Mouse (Mus musculus) neural tube, embryonic 14.5 days (tissue): Measurements from ENCODE around the gene Mre11a. TPM values are rescaled to one million over a fixed set of nuclear protein-coding genes. Genes with fewer than 3 reads are reported as not detected.

Experiments
- ATAC-seq: fragments of 200-750 bp; cut with Nextera tagmentation; 2 replicates; pipeline ENCODE4 v1.8.0; 2017; ENCODE audit warnings: low read depth, mild to moderate bottlenecking, moderate TSS enrichment, moderate library complexity
- H3K27ac ChIP-seq: fragments of 300-500 bp; sonication (generic); 2 replicates; pipeline ENCODE4 v1.5.1; 2014; ENCODE audit warnings: low read depth, mild to moderate bottlenecking, control low read depth, low read length, moderate library complexity, mixed read lengths
- H3K27me3 ChIP-seq: fragments of 300-500 bp; sonication (generic); 2 replicates; pipeline ENCODE4 v1.6.1; 2014; ENCODE audit warnings: low read length; ENCODE audit not compliant: control insufficient read depth, insufficient read depth
- H3K36me3 ChIP-seq: fragments of 300-500 bp; sonication (generic); 2 replicates; pipeline ENCODE4 v1.6.1; 2014; ENCODE audit warnings: low read length, mixed read lengths; ENCODE audit not compliant: control insufficient read depth, insufficient read depth
- H3K4me1 ChIP-seq: fragments of 300-500 bp; sonication (generic); 2 replicates; pipeline ENCODE4 v1.6.1; 2014; ENCODE audit warnings: low read length; ENCODE audit not compliant: control insufficient read depth, insufficient read depth
- H3K4me2 ChIP-seq: fragments of 300-500 bp; sonication (generic); 2 replicates; pipeline ENCODE4 v1.6.1; 2014; ENCODE audit warnings: mild to moderate bottlenecking, low read depth, low read length, control low read depth
- H3K4me3 ChIP-seq: fragments of 300-500 bp; sonication (generic); 2 replicates; pipeline ENCODE4 v1.5.1; 2014; ENCODE audit warnings: low read depth, low read length, control low read depth, mixed read lengths
- H3K9ac ChIP-seq: fragments of 300-500 bp; sonication (generic); replicated peaks from 2 replicates; pipeline ENCODE4 v1.6.1; 2014; ENCODE audit warnings: low read depth, mild to moderate bottlenecking, control low read depth, low read length, mixed read lengths
- H3K9me3 ChIP-seq: fragments of 300-500 bp; sonication (generic); 2 replicates; pipeline ENCODE4 v1.6.1; 2016; ENCODE audit warnings: low read length; ENCODE audit not compliant: control insufficient read depth
- WGBS: fragments of 180-500 bp; shearing (Covaris S2); extraction: QIAGEN DNeasy Blood & Tissue Kit; methylation state at CpG from one replicate; pipeline ENCODE4 v1.1.7; 2014; 5-methylcytosine and 5-hydroxymethylcytosine counted together
- polyA plus RNA-seq: library from polyadenylated mRNA; unstranded; fragments of >200 nt; fragmentation: Nextera tagmentation; extraction: Ambion mirVana; gene quantifications from 2 replicates; pipeline ENCODE4 v1.2.1, GENCODE M21; 2014

Mre11a gene
- polyA plus RNA-seq, 1 experiment from 2014 or later: 15.6 TPM

DNA sequence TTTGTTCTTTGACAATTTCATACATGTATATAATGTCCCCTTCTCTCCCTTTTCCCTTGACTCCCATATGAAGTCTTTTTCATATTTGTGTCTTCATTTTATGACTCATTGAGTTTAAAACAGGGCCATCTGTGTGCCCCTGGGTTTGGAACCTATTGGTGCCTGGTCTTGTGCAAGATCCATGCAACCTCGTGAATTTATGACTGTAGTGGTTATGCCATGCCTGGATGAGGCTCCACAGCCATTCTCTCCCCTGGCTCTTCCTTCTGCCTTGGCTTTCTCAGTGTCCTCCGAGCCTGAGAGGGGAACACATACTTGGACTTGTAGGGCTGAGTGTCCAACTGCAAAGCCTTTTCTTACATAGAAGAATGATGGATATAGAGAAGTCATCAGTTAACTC, 21.3 kb downstream of the Mre11a start:
- H3K9ac ChIP-seq: no peak overlapping the region
- no peak overlapping the region for H3K4me3 ChIP-seq
- H3K36me3 ChIP-seq: peaks cover 30% of the 10 kb centered on the region
- no peak for ATAC-seq
- H3K4me1 ChIP-seq: no peaks in the 10 kb centered on the region
- no peak overlapping the region for H3K4me2 ChIP-seq
- no peak overlapping the region for H3K27ac ChIP-seq
- H3K9me3 ChIP-seq: no peaks in the 10 kb centered on the region
- WGBS: 85% methylated on average over 2 of the region's 2 CpGs
- H3K27me3 ChIP-seq: no peaks in the 10 kb centered on the region

DNA sequence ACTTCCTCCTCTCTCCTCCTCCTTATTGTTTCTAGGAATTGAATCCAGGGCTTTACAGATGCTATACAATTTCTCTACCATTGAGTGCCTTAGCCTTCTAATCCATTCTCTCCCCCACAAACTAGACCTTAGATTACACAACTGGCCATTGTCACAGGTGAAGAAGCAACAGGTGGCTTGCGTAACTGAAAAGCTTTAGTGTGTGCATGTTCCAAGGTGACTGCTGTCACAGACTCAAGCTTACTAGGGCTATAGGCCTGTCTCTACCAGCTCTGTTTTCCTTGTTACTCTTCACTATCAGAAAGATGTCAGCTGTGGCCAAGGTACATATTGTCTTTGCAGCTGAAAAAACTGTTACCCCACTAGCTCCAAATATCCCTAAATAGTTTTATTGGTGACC, 22.3 kb downstream of the Mre11a start:
- WGBS: 100% methylated on average over 1 of the region's 1 CpGs
- H3K27me3 ChIP-seq: no peaks in the 10 kb centered on the region
- no peak overlapping the region for H3K4me3 ChIP-seq
- H3K4me2 ChIP-seq: no peak overlapping the region
- H3K27ac ChIP-seq: no peak overlapping the region
- H3K4me1 ChIP-seq: no peaks in the 10 kb centered on the region
- peaks cover 30% of the 10 kb centered on the region for H3K36me3 ChIP-seq
- no peak for ATAC-seq
- no peak overlapping the region for H3K9ac ChIP-seq
- no peaks in the 10 kb centered on the region for H3K9me3 ChIP-seq

DNA sequence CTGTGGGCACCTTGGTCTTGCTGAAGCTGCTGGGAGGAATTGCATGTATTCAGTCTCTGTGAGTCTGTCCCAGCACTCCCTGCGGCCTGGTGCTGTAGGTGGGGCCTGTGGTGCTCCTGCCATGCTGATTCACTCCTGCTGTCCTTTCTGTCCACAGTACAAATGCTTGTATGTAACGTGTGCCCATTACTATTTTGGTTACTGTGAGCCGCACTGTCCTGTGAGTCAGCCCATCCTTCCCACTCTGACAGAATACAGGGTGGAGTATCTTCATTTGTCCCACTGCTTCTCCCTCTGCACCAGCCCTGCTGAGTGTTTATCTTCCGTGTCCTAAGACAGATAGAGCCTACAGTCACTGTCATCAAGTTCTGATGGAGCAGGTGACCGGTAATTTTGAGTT, 25.7 kb downstream of the Mre11a start:
- no peak overlapping the region for H3K27ac ChIP-seq
- no peak overlapping the region for H3K9ac ChIP-seq
- no peaks in the 10 kb centered on the region for H3K27me3 ChIP-seq
- H3K4me1 ChIP-seq: no peaks in the 10 kb centered on the region
- H3K9me3 ChIP-seq: no peaks in the 10 kb centered on the region
- 96% methylated on average over 5 of the region's 5 CpGs for WGBS
- no peak for ATAC-seq
- H3K36me3 ChIP-seq: peaks cover 24% of the 10 kb centered on the region; the same call in 1 of the 2 replicates
- H3K4me3 ChIP-seq: no peak overlapping the region
- no peak overlapping the region for H3K4me2 ChIP-seq

DNA sequence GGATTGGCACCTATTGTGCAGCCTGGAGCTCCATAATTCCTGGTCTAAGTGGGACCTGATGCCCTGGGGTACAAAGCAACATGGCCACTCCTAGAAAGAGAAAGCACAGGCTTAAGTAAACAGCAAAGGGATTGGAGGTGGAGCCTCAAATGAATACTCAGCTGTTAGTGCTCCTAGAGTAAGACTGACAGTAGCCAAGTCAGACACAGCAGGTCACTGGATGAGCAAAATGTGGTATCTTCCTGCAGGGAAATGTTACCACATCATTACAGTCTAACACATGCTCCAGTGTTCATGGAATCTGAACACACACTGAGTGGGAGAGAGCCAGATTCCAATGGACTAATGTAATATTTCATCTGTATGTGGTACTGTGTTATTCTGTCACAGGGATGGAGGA, 36.9 kb downstream of the Mre11a start:
- H3K27me3 ChIP-seq: no peaks in the 10 kb centered on the region
- H3K4me3 ChIP-seq: no peak overlapping the region
- no peak for ATAC-seq
- H3K4me2 ChIP-seq: no peak overlapping the region
- no peak overlapping the region for H3K27ac ChIP-seq
- H3K4me1 ChIP-seq: no peaks in the 10 kb centered on the region
- H3K9ac ChIP-seq: no peak overlapping the region
- peaks cover 21% of the 10 kb centered on the region for H3K36me3 ChIP-seq
- no peaks in the 10 kb centered on the region for H3K9me3 ChIP-seq

DNA sequence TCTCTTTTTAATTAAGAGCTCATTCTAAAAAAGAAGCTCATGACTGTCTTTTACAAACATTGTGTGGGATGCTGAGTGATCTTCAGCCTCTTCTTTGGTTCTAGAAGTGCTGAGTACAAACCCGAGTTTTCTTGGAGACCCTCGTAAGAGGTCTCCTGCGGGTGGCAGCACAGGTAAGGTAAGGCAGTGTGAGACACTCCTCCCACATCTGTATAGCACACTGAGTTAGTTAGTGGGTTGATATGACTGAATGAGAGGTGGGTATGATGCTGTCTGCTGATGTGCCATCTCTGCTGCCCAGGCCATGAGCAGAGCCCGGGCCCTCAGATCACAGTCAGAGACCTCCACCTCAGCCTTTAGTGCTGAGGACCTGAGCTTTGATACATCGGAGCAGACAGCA, 40.4 kb downstream of the Mre11a start:
- no peak overlapping the region for H3K4me2 ChIP-seq
- H3K4me3 ChIP-seq: no peak overlapping the region
- no peak overlapping the region for H3K9ac ChIP-seq
- WGBS: 90% methylated on average over 5 of the region's 5 CpGs
- H3K9me3 ChIP-seq: no peaks in the 10 kb centered on the region
- H3K27me3 ChIP-seq: no peaks in the 10 kb centered on the region
- 0 out of 2 replicates have a peak, but pooled peaks cover 9% of the 10 kb centered on the region for H3K36me3 ChIP-seq
- no peaks in the 10 kb centered on the region for H3K4me1 ChIP-seq
- no peak overlapping the region for H3K27ac ChIP-seq
- ATAC-seq: peak; percentile 54; the same call in 1 of the 2 replicates

DNA sequence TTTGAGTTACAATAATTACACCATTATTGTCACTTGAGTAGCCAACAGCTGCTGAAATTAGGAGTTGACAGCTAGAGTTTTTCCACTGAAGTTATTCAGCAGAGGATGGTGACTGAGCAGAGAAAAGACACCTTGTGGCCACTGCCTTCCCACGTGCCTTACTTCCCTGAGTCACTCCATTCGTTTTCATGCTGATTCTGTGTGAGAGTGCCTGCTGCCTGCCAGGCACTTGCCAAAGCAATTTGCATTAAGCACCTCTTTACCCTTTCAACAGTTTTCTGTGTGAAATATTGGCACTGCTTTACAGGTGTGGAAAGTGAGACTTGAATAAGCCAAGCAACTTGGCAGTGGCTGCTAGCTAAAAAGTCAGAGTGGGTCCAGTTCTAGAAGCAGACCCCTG, 43.4 kb downstream of the Mre11a start:
- no peaks in the 10 kb centered on the region for H3K9me3 ChIP-seq
- 73% methylated on average over 2 of the region's 2 CpGs for WGBS
- H3K4me3 ChIP-seq: no peak overlapping the region
- no peak overlapping the region for H3K4me2 ChIP-seq
- ATAC-seq: no peak
- H3K9ac ChIP-seq: no peak overlapping the region
- H3K4me1 ChIP-seq: no peaks in the 10 kb centered on the region
- no peak overlapping the region for H3K27ac ChIP-seq
- H3K36me3 ChIP-seq: 0 out of 2 replicates have a peak, but pooled peaks cover 9% of the 10 kb centered on the region
- H3K27me3 ChIP-seq: no peaks in the 10 kb centered on the region

DNA sequence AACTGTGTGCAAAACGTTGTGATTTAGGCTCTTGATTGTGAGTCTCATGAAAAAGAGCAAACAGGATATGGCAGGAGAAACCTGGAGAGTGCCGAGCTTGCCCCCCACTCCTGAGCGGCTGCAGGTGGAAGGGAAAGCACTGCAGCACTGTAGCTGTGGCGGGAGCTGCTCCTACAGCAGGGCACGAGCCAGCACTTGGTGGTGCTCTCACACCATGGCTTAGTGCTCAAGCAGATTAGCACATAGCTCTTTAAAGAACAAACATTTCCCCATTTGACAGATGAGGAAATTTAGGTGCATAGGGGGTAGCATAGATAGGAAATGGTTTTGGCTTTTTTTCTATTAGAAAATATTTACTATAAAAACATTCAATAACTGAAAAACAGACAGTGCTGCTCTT, 47.6 kb downstream of the Mre11a start:
- no peak overlapping the region for H3K9ac ChIP-seq
- no peak overlapping the region for H3K4me3 ChIP-seq
- no peak overlapping the region for H3K4me2 ChIP-seq
- WGBS: 90% methylated on average over 5 of the region's 5 CpGs
- H3K27ac ChIP-seq: no peak overlapping the region
- H3K4me1 ChIP-seq: no peaks in the 10 kb centered on the region
- H3K36me3 ChIP-seq: peaks cover 18% of the 10 kb centered on the region
- no peaks in the 10 kb centered on the region for H3K9me3 ChIP-seq
- H3K27me3 ChIP-seq: no peaks in the 10 kb centered on the region
- no peak for ATAC-seq

DNA sequence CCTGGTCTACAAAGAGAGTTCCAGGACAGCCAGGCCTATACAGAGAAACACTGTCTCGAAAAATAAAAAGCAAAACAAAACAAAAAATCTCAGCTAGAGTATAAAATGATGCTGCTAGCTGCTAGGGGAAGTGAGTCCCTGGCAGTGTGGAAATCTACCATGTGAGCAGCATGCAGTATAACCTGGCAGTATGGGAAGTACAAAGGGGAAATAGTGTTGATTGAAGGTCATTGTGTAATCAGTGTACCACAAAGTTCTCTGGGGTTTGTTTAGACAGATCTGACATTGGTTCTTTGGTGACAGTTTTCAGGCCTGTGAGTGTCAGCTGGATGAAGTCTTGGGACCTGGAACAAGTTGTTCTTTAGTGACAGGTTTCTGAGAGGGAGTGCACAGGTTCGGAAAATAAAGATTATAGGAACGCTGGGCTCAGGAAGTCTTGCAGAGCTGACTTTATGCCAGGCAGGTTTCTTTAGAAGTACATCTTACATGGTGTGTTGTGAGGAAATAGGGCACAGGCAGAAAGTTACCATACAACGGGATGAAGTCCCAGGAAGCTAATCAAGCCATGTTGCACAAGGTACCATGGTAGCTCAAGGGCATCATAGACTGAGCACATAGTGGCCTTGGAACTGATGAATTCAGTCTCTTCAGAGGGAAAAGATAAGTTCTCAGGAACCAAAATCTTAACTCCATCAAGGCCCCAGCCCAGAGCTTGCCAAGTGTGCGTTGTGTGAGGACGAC, 51.1 kb downstream of the Mre11a start:
- 91% methylated on average over 6 of the region's 6 CpGs for WGBS
- Histone ChIP-seq H3K4me1 (no peaks in the 10 kb centered on the region), H3K9ac (no peak overlapping the region), H3K4me2 (no peak overlapping the region), H3K27ac (no peak overlapping the region), H3K36me3 (peaks cover 15% of the 10 kb centered on the region), H3K4me3 (no peak overlapping the region), H3K9me3 (no peaks in the 10 kb centered on the region), H3K27me3 (no peaks in the 10 kb centered on the region)
- no peak for ATAC-seq

DNA sequence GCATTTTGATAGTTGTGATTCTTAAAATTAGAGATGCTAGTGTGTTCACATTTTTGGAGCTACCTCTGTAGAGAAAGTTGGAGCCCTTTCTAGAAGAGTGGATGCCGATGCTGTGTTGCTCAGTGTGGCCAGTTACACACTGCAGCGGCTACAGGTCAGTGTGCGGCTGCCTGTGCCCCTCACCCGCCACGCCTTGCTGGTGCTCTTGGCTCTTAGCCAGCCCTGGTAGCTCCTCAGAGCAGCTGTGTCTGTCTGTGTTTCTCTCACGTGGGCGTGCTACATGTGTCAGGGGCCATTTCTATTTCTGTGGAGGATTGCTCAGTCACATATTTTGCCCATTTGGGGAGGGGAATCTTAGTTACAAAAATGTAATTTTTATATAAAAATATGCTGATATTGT, 55.1 kb downstream of the Mre11a start:
- WGBS: 29% methylated on average over 7 of the region's 7 CpGs
- peak; percentile 62; the same call in 1 of the 2 replicates for ATAC-seq
- Histone ChIP-seq H3K9ac (no peak overlapping the region), H3K4me1 (no peaks in the 10 kb centered on the region), H3K4me2 (no peak overlapping the region), H3K4me3 (no peak overlapping the region), H3K9me3 (no peaks in the 10 kb centered on the region), H3K27ac (no peak overlapping the region), H3K27me3 (no peaks in the 10 kb centered on the region), H3K36me3 (peaks cover 11% of the 10 kb centered on the region)
